Mouse (Mus musculus) CH12.LX (cell line): ENCODE measurements around the gene Gm8180. TPM values are rescaled to one million over a fixed set of nuclear protein-coding genes. Genes with fewer than 3 reads are reported as not detected.
"Not testable (repeated sequence)": the region's sequence is repeated elsewhere in the genome, so short reads cannot be mapped to it uniquely, and the experiment has no call there.

Experiments
- DNase-seq: peaks from one replicate; pipeline ENCODE4 v3.0.0-alpha.2; 2013; ENCODE audit errors: extremely low read depth
- H3K27ac ChIP-seq: 2 replicates; pipeline ENCODE4 v1.5.1; 2012; ENCODE audit warnings: low read depth, mild to moderate bottlenecking, control low read depth, moderate library complexity; ENCODE audit not compliant: insufficient read depth
- H3K27me3 ChIP-seq: replicated peaks from 2 replicates; pipeline ENCODE3; 2012; ENCODE audit warnings: inconsistent platforms
- H3K36me3 ChIP-seq, 2 experiments: replicated peaks in 1 of 2; 2 replicates each; pipeline versions ENCODE3 to v1.6.1; 2012; ENCODE audit warnings: inconsistent platforms in 1 of 2, low read length in 1 of 2, mild to moderate bottlenecking in 1 of 2, mixed read lengths in 1 of 2, moderate library complexity in 1 of 2; ENCODE audit not compliant: control insufficient read depth in 1 of 2, insufficient read depth in 1 of 2
- H3K4me1 ChIP-seq, 2 experiments: 2 replicates each; pipeline ENCODE4 v1.6.1; 2012; ENCODE audit warnings: inconsistent platforms in 1 of 2, moderate library complexity in 1 of 2; ENCODE audit not compliant: insufficient read depth in 2 of 2, control insufficient read depth in 1 of 2
- H3K4me2 ChIP-seq: 2 replicates; pipeline ENCODE4 v1.6.1; 2012; ENCODE audit warnings: low read depth, mild to moderate bottlenecking, control low read depth; ENCODE audit not compliant: poor library complexity, insufficient read depth, severe bottlenecking
- H3K4me3 ChIP-seq, 3 experiments: fragments of 150-350 bp in 1 of 3; sonication (generic) in 1 of 3; replicated peaks in 1 of 3; 2 replicates each; pipeline versions ENCODE3 to v1.5.1; 2011 to 2012; ENCODE audit warnings: low read depth in 2 of 3, low read length in 2 of 3, mild to moderate bottlenecking in 2 of 3, moderate library complexity in 2 of 3, control low read depth in 1 of 3, improper control_type of control experiment in 1 of 3, inconsistent platforms in 1 of 3, mixed read lengths in 1 of 3; ENCODE audit not compliant: poor library complexity in 1 of 3
- H3K79me2 ChIP-seq: replicated peaks from 2 replicates; pipeline ENCODE4 v1.6.1; 2012; ENCODE audit warnings: mild to moderate bottlenecking, moderate library complexity; ENCODE audit not compliant: control insufficient read depth, poor library complexity, insufficient read depth, severe bottlenecking; ENCODE audit errors: extremely low read depth
- H3K9ac ChIP-seq: 2 replicates; pipeline ENCODE4 v1.6.1; 2012; ENCODE audit warnings: low read depth, mild to moderate bottlenecking, control low read depth, moderate library complexity; ENCODE audit not compliant: insufficient read depth
- H3K9me3 ChIP-seq: replicated peaks from 2 replicates; pipeline ENCODE3; 2012; ENCODE audit warnings: low read length, inconsistent platforms, mixed read lengths
- CHD1 ChIP-seq: IDR thresholded peaks from 2 replicates; pipeline ENCODE4 v1.6.1; 2012; ENCODE audit warnings: low read depth, low read length, improper control_type of control experiment, inconsistent platforms
- JUND ChIP-seq: conservative IDR thresholded peaks from 2 replicates; pipeline ENCODE4 v1.6.1; 2011; ENCODE audit warnings: low read depth, low read length, improper control_type of control experiment
- MAFK ChIP-seq: IDR thresholded peaks from 2 replicates; pipeline ENCODE4 v1.6.1; 2011; ENCODE audit warnings: low read length, improper control_type of control experiment; ENCODE audit not compliant: insufficient replicate concordance
- NELFE ChIP-seq: IDR thresholded peaks from 2 replicates; pipeline ENCODE4 v1.6.1; 2011; ENCODE audit warnings: low read depth, low read length, improper control_type of control experiment
- RCOR1 ChIP-seq: conservative IDR thresholded peaks from 2 replicates; pipeline ENCODE4 v1.6.1; 2012; ENCODE audit warnings: low read depth, mild to moderate bottlenecking, inconsistent platforms, low read length, improper control_type of control experiment
- SIN3A ChIP-seq: IDR thresholded peaks from 2 replicates; pipeline ENCODE4 v1.6.1; 2012; ENCODE audit warnings: low read length, improper control_type of control experiment, inconsistent platforms
- SMC3 ChIP-seq: IDR thresholded peaks from 2 replicates; pipeline ENCODE4 v1.6.1; 2011; ENCODE audit warnings: low read depth, low read length, improper control_type of control experiment
- ZMIZ1 ChIP-seq: IDR thresholded peaks from 2 replicates; pipeline ENCODE4 v1.6.1; 2012; ENCODE audit warnings: low read depth, mild to moderate bottlenecking, inconsistent platforms, low read length, improper control_type of control experiment
- dilution Hi-C: fragments of 300-500 bp; cut with MboI; formaldehyde crosslinking; loops from 2 replicates; pipeline ENCODE4 v1.14.3; 2020; ENCODE audit warnings: low sequenced_read_pairs; ENCODE audit not compliant: extremely low pct_unique_long_range_greater_than_20kb, extremely low pct_ligation_motif_present
- in situ Hi-C: fragments of 300-500 bp; cut with MboI; formaldehyde crosslinking; loops from 3 replicates; pipeline ENCODE4 v1.14.3; 2019; ENCODE audit warnings: low sequenced_read_pairs, low pct_ligation_motif_present, low pct_unique_long_range_greater_than_20kb, mixed read lengths
- polyA plus RNA-seq: library from polyadenylated mRNA; unstranded; fragments of >175 nt; gene quantifications from 2 replicates; pipeline ENCODE4 v1.2.1, GENCODE M21; 2012; ENCODE audit warnings: low read depth; ENCODE audit not compliant: insufficient read length
- total RNA-seq, 2 experiments: library from RNA; depleted of rRNA; stranded (reverse); fragments of 300-350 nt in 1 of 2; fragments of >200 nt in 1 of 2; gene quantifications; 2 replicates each; pipeline ENCODE4 v1.2.3; 2012 to 2014

Gene Gm8180
- total and polyA plus RNA-seq, 3 experiments: not detected

DNA sequence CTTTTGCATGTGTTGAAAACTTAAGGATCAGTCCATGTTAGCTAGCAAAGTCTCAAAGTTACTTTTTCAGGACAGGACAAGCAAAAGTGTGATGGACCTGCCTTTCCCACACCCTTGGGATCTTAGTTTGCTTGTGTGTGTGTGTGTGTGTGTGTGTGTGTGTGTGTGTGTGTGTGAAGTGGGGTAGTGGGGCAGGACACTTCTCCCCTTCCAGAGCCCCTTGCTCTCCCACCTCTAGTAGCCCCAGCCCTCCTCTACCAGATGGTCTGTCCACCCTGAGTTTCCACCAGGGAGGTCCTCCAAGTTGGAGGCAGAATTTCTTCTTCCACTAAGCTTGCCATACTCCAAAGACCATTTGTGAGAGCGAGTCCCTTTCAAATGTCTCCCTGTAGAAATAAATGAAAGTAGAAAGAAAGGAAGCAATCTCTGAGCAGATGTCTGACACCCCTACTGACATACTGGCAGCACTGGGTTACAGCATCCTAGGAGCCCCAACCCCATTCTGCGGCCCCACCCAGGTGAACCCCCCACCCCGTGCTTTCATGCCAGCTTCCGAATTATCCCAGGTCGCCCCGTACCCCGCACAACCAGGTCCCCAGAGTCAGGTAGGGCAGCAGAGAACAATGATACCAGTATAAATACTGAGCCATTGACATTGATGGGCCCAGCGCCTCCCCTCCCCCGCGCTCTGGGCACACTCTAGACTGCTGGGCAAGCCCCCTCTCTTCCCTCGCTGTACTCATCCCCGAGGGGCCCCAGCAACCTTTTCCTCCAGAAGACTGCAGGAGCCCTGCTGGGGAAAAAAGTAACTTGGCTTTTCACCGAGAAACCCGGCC, 11.7 kb upstream of the Gm8180 start:
- H3K4me1 ChIP-seq: no peaks in the 10 kb centered on the region
- no peak overlapping the region for H3K9ac ChIP-seq
- in situ Hi-C loops (no loop called here), dilution Hi-C loops (no loop called here)
- H3K27ac ChIP-seq: no peak overlapping the region
- no peak for TF ChIP-seq NELFE
- no peak for TF ChIP-seq SIN3A
- TF ChIP-seq MAFK: no peak
- no peak for TF ChIP-seq ZMIZ1
- no peak for TF ChIP-seq SMC3
- no peak for TF ChIP-seq RCOR1
- no peak for TF ChIP-seq JUND
- no peak for TF ChIP-seq CHD1
- no peak for DNase-seq
- H3K27me3 ChIP-seq: no peaks in the 10 kb centered on the region
- H3K4me2 ChIP-seq: no peak overlapping the region
- no peaks in the 10 kb centered on the region for H3K9me3 ChIP-seq
- H3K79me2 ChIP-seq: no peaks in the 10 kb centered on the region
- no peak overlapping the region for H3K4me3 ChIP-seq
- no peaks in the 10 kb centered on the region for H3K36me3 ChIP-seq

GRCm38 (mm10) chr14:43793811-43794210, 9.3 kb upstream of the Gm8180 start:
- DNase-seq, H3K9me3 ChIP-seq, H3K4me1 ChIP-seq, H3K36me3 ChIP-seq, H3K4me2 ChIP-seq, in situ Hi-C loops, H3K27ac ChIP-seq, H3K9ac ChIP-seq, dilution Hi-C loops, H3K27me3 ChIP-seq, H3K4me3 ChIP-seq, H3K79me2 ChIP-seq: not testable (repeated sequence)

DNA sequence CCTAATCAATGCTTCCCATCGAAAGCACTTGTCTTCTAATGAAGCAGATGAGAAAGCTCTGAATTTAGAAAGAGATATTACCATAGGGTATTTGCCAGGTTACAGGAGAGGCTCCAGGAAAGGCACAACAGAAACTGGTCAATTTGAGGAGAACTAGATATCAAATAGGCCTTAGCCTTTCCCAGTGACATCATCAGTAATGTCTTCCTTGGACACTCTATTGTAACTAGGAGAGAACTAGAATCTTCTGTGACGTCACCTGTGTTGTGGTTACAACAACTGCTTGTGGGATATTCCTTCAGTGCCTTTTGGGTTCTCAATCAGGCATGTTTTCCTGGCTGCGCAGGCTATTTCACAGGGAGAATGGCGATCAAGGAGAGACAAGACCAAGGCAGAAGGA, 37.0 kb downstream of the Gm8180 start, which contains the start of gene Gm6526:
Gene Gm6526 (plus strand): TSS at position 301 of the 400 bp plus-strand sequence.
- H3K36me3 ChIP-seq, H3K9me3 ChIP-seq, H3K27ac ChIP-seq, DNase-seq, H3K9ac ChIP-seq, H3K4me3 ChIP-seq, in situ Hi-C loops, H3K27me3 ChIP-seq, H3K4me1 ChIP-seq, H3K79me2 ChIP-seq, dilution Hi-C loops, H3K4me2 ChIP-seq: not testable (repeated sequence)

Other genes with a start within 250 kb of the Gm8180 start
- gene Gm5799, start 241.2 kb downstream of the Gm8180 start, total RNA-seq (2012; rRNA removed): not detected in 2 replicates
- not detected in 2 replicates for gene Gm5799, start 241.2 kb downstream of the Gm8180 start, total RNA-seq (2014; rRNA removed)
- gene Gm5799, start 241.2 kb downstream of the Gm8180 start, polyA plus RNA-seq: not detected in 2 replicates
- gene Gm17654, start 205.6 kb downstream of the Gm8180 start, total RNA-seq (2012; rRNA removed): not detected in 2 replicates
- gene Gm17654, start 205.6 kb downstream of the Gm8180 start, total RNA-seq (2014; rRNA removed): not detected in 2 replicates
- not detected in 2 replicates for gene Gm17654, start 205.6 kb downstream of the Gm8180 start, polyA plus RNA-seq
- gene Gm10375, start 176.7 kb downstream of the Gm8180 start, total RNA-seq (2012; rRNA removed): not detected in 2 replicates
- gene Gm10375, start 176.7 kb downstream of the Gm8180 start, total RNA-seq (2014; rRNA removed): not detected in 2 replicates
- not detected in 2 replicates for gene Gm10375, start 176.7 kb downstream of the Gm8180 start, polyA plus RNA-seq
- not detected in 2 replicates for gene Gm8165, start 107.5 kb downstream of the Gm8180 start, total RNA-seq (2012; rRNA removed)
- gene Gm8165, start 107.5 kb downstream of the Gm8180 start, total RNA-seq (2014; rRNA removed): not detected in 2 replicates
- gene Gm8165, start 107.5 kb downstream of the Gm8180 start, polyA plus RNA-seq: not detected in 2 replicates
- 6.1 and 7.9 TPM in 2 replicates for gene Gm7324, start 86.9 kb downstream of the Gm8180 start, total RNA-seq (2012; rRNA removed)
- 22.6 and 27.0 TPM in 2 replicates for gene Gm7324, start 86.9 kb downstream of the Gm8180 start, total RNA-seq (2014; rRNA removed)
- 16.7 and 23.2 TPM in 2 replicates for gene Gm7324, start 86.9 kb downstream of the Gm8180 start, polyA plus RNA-seq
- not detected in 2 replicates for gene Gm16506, start 57.3 kb downstream of the Gm8180 start, total RNA-seq (2012; rRNA removed)
- gene Gm16506, start 57.3 kb downstream of the Gm8180 start, total RNA-seq (2014; rRNA removed): not detected in 2 replicates
- 0.19 TPM in 1 of 2 replicates, not detected in the other for gene Gm16506, start 57.3 kb downstream of the Gm8180 start, polyA plus RNA-seq
- gene Gm6526, start 36.9 kb downstream of the Gm8180 start, total RNA-seq (2012; rRNA removed): 0.85 and 1.3 TPM in 2 replicates
- gene Gm6526, start 36.9 kb downstream of the Gm8180 start, total RNA-seq (2014; rRNA removed): 24.8 and 27.9 TPM in 2 replicates
- gene Gm6526, start 36.9 kb downstream of the Gm8180 start, polyA plus RNA-seq: 7.4 and 7.7 TPM in 2 replicates
- gene Ear1, start 90.8 kb upstream of the Gm8180 start, total RNA-seq (2012; rRNA removed): not detected in 2 replicates
- not detected in 2 replicates for gene Ear1, start 90.8 kb upstream of the Gm8180 start, total RNA-seq (2014; rRNA removed)
- not detected in 2 replicates for gene Ear1, start 90.8 kb upstream of the Gm8180 start, polyA plus RNA-seq
- not detected in 2 replicates for gene Ear10, start 138.8 kb upstream of the Gm8180 start, total RNA-seq (2012; rRNA removed)
- not detected in 2 replicates for gene Ear10, start 138.8 kb upstream of the Gm8180 start, total RNA-seq (2014; rRNA removed)
- not detected in 2 replicates for gene Ear10, start 138.8 kb upstream of the Gm8180 start, polyA plus RNA-seq
- 0.04 and 0.08 TPM in 2 replicates for gene Gm8113, start 140.6 kb upstream of the Gm8180 start, total RNA-seq (2012; rRNA removed)
- gene Gm8113, start 140.6 kb upstream of the Gm8180 start, total RNA-seq (2014; rRNA removed): 0.38 and 0.73 TPM in 2 replicates
- gene Gm8113, start 140.6 kb upstream of the Gm8180 start, polyA plus RNA-seq: 0.26 and 0.41 TPM in 2 replicates
- not detected in 2 replicates for gene Ang5, start 172.3 kb upstream of the Gm8180 start, total RNA-seq (2012; rRNA removed)
- gene Ang5, start 172.3 kb upstream of the Gm8180 start, total RNA-seq (2014; rRNA removed): not detected in 2 replicates
- gene Ang5, start 172.3 kb upstream of the Gm8180 start, polyA plus RNA-seq: not detected in 2 replicates
- gene Ang6, start 217.5 kb upstream of the Gm8180 start, total RNA-seq (2012; rRNA removed): not detected in 2 replicates
- not detected in 2 replicates for gene Ang6, start 217.5 kb upstream of the Gm8180 start, total RNA-seq (2014; rRNA removed)
- gene Ang6, start 217.5 kb upstream of the Gm8180 start, polyA plus RNA-seq: not detected in 2 replicates